Mouse (Mus musculus): ENCODE data around the gene Cabp1. TPM values are rescaled to one million over a fixed set of nuclear protein-coding genes. Genes with fewer than 3 reads are reported as not detected.

Cabp1 gene
- polyA plus RNA-seq (2014; fragmentation: Nextera tagmentation; extraction: Ambion mirVana) = 1.2 and 1.3 TPM in 2 replicates

- Histone ChIP-seq H3K9me3 (ENCODE audit: control insufficient read depth, low read length) (no peaks in the 10 kb centered on the region), H3K9ac (ENCODE audit: low read length) (peak within 1 kb of the TSS; percentile 23; the same call in 1 of the 2 replicates), H3K4me2 (ENCODE audit: low read length) (peak within 1 kb of the TSS; percentile 100), H3K36me3 (ENCODE audit: control insufficient read depth, insufficient read depth, low read length) (no peaks in the 10 kb centered on the region), H3K27me3 (replicated peaks; ENCODE audit: control insufficient read depth, insufficient read depth, low read length) (peaks cover 59% of the 10 kb centered on the region), H3K27ac (ENCODE audit: low read depth) (no peak within 1 kb of the TSS), H3K4me1 (replicated peaks; ENCODE audit: control insufficient read depth, insufficient read depth, low read length) (peaks cover 7% of the 10 kb centered on the region), H3K4me3 (ENCODE audit: low read depth, low read length) (peak within 1 kb of the TSS; percentile 52)
- DNase-seq (ENCODE audit: low spot score) (peak; percentile 83), ATAC-seq (replicated peaks; ENCODE audit: low FRiP score, low TSS enrichment, low read depth) (peak; percentile 41; the same call in 1 of the 2 replicates)
- WGBS = under 1% methylated on average over 105 of the region's 116 CpGs
Measured at GRCm38 (mm10) chr5:115193669-115194625, at the start of gene Cabp1. Gene Cabp1, minus strand, starts transcription at chr5:115194381.

GRCm38 (mm10) chr5:115240191-115240590 is 46.0 kb upstream of the Cabp1 start:
- ATAC-seq (replicated peaks; ENCODE audit: low FRiP score, low TSS enrichment, low read depth) (no peak), DNase-seq (ENCODE audit: low spot score) (no peak)
- Histone ChIP-seq H3K36me3 (ENCODE audit: control insufficient read depth, insufficient read depth, low read length) (peaks cover 56% of the 10 kb centered on the region), H3K4me2 (ENCODE audit: low read length) (no peak overlapping the region), H3K27ac (ENCODE audit: low read depth) (no peak overlapping the region), H3K4me3 (ENCODE audit: low read depth, low read length) (no peak overlapping the region), H3K4me1 (replicated peaks; ENCODE audit: control insufficient read depth, insufficient read depth, low read length) (peaks cover 9% of the 10 kb centered on the region), H3K27me3 (replicated peaks; ENCODE audit: control insufficient read depth, insufficient read depth, low read length) (peaks cover under 1% of the 10 kb centered on the region; the same call in 1 of the 2 replicates), H3K9me3 (ENCODE audit: control insufficient read depth, low read length) (no peaks in the 10 kb centered on the region), H3K9ac (ENCODE audit: low read length) (no peak overlapping the region)
- WGBS = 89% methylated on average over 11 of the region's 11 CpGs

DNA sequence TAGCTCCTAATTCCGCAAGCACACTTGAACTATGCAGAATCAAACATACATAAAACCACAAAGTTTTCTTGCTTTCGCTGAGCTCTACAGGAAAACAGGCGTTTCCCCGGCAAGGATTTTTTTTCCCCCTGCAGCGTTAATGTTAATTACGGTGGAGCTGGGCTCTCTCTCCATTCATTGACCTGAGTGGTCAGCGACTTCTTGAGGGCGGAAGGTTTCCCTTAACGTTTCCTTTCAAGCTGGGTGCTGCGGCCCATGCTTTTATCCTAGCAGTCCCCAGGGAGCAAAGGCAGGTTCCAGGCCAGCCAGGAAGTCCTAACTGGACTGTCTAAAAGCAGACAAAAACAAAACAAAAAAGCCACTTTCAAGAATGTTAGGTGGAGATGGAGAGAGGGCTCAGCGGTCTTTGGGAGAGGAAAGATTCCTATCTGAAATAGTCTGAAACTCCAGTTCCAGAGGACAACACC is 44.6 kb upstream of the Cabp1 start:
- Histone ChIP-seq H3K27ac (ENCODE audit: low read depth) (no peak overlapping the region), H3K4me2 (ENCODE audit: low read length) (peak overlapping the region; percentile 83), H3K4me1 (replicated peaks; ENCODE audit: control insufficient read depth, insufficient read depth, low read length) (peaks cover 9% of the 10 kb centered on the region), H3K27me3 (replicated peaks; ENCODE audit: control insufficient read depth, insufficient read depth, low read length) (peaks cover 9% of the 10 kb centered on the region), H3K9ac (ENCODE audit: low read length) (peak overlapping the region; percentile 74; the same call in 1 of the 2 replicates), H3K36me3 (ENCODE audit: control insufficient read depth, insufficient read depth, low read length) (peaks cover 41% of the 10 kb centered on the region), H3K9me3 (ENCODE audit: control insufficient read depth, low read length) (no peaks in the 10 kb centered on the region), H3K4me3 (ENCODE audit: low read depth, low read length) (peak overlapping the region; percentile 91)
- ATAC-seq (replicated peaks; ENCODE audit: low FRiP score, low TSS enrichment, low read depth) (no peak), DNase-seq (ENCODE audit: low spot score) (peak; percentile 61)
- WGBS = 7% methylated on average over 11 of the region's 11 CpGs

DNA sequence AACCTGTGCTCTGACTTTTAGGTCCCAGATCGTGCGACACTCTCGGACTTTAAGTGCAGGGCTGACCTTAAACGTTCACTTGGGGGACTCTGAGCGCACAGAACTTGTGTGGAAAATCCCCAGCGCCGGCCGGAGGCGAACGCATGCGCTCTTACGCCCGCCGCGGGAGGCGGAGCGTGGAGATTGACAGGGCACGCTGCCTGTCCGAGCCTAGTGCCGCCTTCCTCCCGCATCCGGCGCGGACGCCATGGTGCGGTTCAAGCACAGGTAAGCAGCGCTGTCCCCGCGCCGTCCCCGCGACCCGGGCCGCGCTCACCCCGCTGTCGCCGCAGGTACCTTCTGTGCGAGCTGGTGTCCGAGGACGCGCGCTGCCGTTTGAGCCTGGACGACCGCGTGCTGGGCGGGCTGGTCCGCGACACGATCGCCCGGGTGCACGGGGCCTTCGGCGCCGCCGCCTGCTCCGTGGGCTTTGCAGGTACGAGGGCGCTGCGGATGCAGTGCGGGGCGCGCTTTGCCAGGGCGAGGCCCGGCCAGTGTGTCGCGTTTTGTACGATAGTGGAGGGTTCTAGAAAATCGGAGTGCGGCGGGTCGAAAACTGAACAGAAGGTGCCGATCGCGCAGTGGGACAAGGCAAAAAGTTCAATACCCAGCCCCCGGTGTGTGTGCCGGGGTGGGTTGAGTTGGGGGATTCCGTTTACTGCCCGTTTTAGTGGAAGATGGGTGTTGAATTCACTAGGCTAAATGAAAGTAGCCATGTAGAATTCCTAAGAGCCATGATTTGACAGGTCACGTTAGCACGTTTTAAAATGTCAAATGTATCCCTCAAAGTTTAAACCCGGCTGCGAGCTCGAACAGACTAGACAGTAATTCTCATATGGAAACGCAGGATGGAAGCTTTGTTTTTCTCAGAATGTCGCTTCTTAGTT is 43.9 kb upstream of the Cabp1 start:
- DNase-seq (ENCODE audit: low spot score) (peak; percentile 93), ATAC-seq (replicated peaks; ENCODE audit: low FRiP score, low TSS enrichment, low read depth) (peak; percentile 82)
- peaks cover 9% of the 10 kb centered on the region for H3K4me1 ChIP-seq (replicated peaks; ENCODE audit: control insufficient read depth, insufficient read depth, low read length)
- peak overlapping the region; percentile 91 for H3K4me3 ChIP-seq (ENCODE audit: low read depth, low read length)
- H3K9ac ChIP-seq (ENCODE audit: low read length) = peak overlapping the region; percentile 74
- peaks cover 9% of the 10 kb centered on the region for H3K27me3 ChIP-seq (replicated peaks; ENCODE audit: control insufficient read depth, insufficient read depth, low read length)
- H3K36me3 ChIP-seq (ENCODE audit: control insufficient read depth, insufficient read depth, low read length) = peaks cover 35% of the 10 kb centered on the region
- under 1% methylated on average over 88 of the region's 88 CpGs for WGBS
- H3K4me2 ChIP-seq (ENCODE audit: low read length) = peak overlapping the region; percentile 83
- peak overlapping the region; percentile 59; the same call in 1 of the 2 replicates for H3K27ac ChIP-seq (ENCODE audit: low read depth)
- no peaks in the 10 kb centered on the region for H3K9me3 ChIP-seq (ENCODE audit: control insufficient read depth, low read length)

DNA sequence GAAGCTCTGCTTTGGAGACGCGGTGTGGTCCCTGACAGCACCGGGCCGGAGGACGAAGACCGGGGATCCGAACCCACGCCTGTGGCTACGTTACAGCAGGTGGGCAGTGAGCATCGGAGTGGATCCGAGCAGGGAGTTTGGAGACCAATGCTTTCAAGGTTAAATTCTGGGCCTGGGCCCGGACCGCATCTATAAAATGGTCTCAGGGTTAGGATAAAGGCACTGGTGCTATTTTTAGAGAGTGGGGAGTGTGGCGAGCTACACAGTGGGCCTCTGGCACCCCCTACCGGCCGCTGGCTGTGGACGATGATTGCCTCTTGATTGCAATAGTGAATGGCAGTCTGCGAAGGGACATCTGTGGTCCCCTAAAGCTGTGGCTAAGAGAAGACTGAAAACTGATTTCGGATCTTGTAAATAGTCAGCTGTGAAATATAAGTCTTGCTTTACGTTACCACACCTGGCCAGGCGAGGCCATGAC is 41.6 kb upstream of the Cabp1 start, which contains the start of gene Pop5:
Gene Pop5 (plus strand): TSS at position 51 of the 478 bp plus-strand sequence.
- H3K9ac ChIP-seq (ENCODE audit: low read length) = peak within 1 kb of the TSS; percentile 34
- H3K4me2 ChIP-seq (ENCODE audit: low read length) = peak within 1 kb of the TSS; percentile 70
- H3K9me3 ChIP-seq (ENCODE audit: control insufficient read depth, low read length) = no peaks in the 10 kb centered on the region
- no peak within 1 kb of the TSS for H3K27ac ChIP-seq (ENCODE audit: low read depth)
- peaks cover 12% of the 10 kb centered on the region for H3K36me3 ChIP-seq (ENCODE audit: control insufficient read depth, insufficient read depth, low read length)
- peak within 1 kb of the TSS; percentile 56 for H3K4me3 ChIP-seq (ENCODE audit: low read depth, low read length)
- H3K4me1 ChIP-seq (replicated peaks; ENCODE audit: control insufficient read depth, insufficient read depth, low read length) = peaks cover 9% of the 10 kb centered on the region
- DNase-seq (ENCODE audit: low spot score) = peak; percentile 98
- H3K27me3 ChIP-seq (replicated peaks; ENCODE audit: control insufficient read depth, insufficient read depth, low read length) = peaks cover 15% of the 10 kb centered on the region
- 3% methylated on average over 21 of the region's 21 CpGs for WGBS
- peak; percentile 66 for ATAC-seq (replicated peaks; ENCODE audit: low FRiP score, low TSS enrichment, low read depth)

DNA sequence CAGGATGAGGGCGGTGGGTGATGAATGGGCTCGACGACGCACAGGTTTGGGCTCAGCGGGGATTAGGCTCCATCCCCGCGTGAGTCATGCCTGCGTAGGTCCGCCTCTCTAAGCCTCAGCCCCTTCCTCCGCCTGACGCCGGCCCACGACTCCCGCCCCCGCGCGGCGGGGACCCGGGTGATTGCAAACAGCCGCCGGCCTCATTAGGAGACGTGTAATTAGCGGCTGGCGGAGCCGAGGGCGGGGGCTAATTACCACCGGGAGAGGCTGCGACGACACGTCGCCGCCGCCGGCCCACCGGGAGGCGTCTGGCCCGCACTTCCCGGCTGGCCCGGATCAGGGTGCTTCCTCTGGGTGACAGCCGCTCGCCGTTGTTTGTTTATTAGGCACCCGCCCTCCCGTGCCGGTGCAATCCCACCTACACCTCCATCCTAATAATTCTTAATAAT is 41.2 kb upstream of the Cabp1 start:
- ATAC-seq (replicated peaks; ENCODE audit: low FRiP score, low TSS enrichment, low read depth) (peak; percentile 43), DNase-seq (ENCODE audit: low spot score) (no peak)
- Histone ChIP-seq H3K9ac (ENCODE audit: low read length) (peak overlapping the region; percentile 34), H3K27me3 (replicated peaks; ENCODE audit: control insufficient read depth, insufficient read depth, low read length) (peaks cover 15% of the 10 kb centered on the region), H3K36me3 (ENCODE audit: control insufficient read depth, insufficient read depth, low read length) (peaks cover 7% of the 10 kb centered on the region), H3K27ac (ENCODE audit: low read depth) (no peak overlapping the region), H3K4me3 (ENCODE audit: low read depth, low read length) (peak overlapping the region; percentile 56), H3K4me2 (ENCODE audit: low read length) (peak overlapping the region; percentile 70), H3K9me3 (ENCODE audit: control insufficient read depth, low read length) (no peaks in the 10 kb centered on the region), H3K4me1 (replicated peaks; ENCODE audit: control insufficient read depth, insufficient read depth, low read length) (peaks cover 9% of the 10 kb centered on the region)
- WGBS = under 1% methylated on average over 44 of the region's 45 CpGs

DNA sequence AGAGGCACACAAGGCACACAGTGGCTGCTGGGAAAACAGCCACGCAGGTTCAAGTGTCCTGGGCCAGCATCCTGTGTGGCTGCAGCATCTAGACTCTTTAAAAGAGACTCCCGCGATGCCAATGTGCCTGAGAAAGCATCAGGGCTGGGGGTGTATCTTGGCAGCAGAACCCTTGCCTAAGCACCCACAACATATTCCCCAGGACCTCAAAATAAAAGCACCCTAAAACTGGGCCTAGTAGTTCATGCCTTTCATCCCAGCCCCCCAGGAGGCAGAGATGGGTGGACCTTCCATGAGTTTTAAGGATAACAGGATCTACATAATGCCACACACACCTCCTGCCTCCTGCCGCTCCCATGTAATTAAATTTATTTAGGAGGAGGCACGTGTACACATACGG is 40.3 kb upstream of the Cabp1 start:
- H3K4me2 ChIP-seq (ENCODE audit: low read length) = no peak overlapping the region
- WGBS = 71% methylated on average over 6 of the region's 6 CpGs

More for the DNA sequence above, 40.3 kb upstream of the Cabp1 start:
- peaks cover 15% of the 10 kb centered on the region for H3K27me3 ChIP-seq (replicated peaks; ENCODE audit: control insufficient read depth, insufficient read depth, low read length)
- no peaks in the 10 kb centered on the region for H3K9me3 ChIP-seq (ENCODE audit: control insufficient read depth, low read length)
- ATAC-seq (replicated peaks; ENCODE audit: low FRiP score, low TSS enrichment, low read depth) (no peak), DNase-seq (ENCODE audit: low spot score) (no peak)
- no peak overlapping the region for H3K27ac ChIP-seq (ENCODE audit: low read depth)
- H3K4me3 ChIP-seq (ENCODE audit: low read depth, low read length) = no peak overlapping the region
- H3K4me1 ChIP-seq (replicated peaks; ENCODE audit: control insufficient read depth, insufficient read depth, low read length) = peaks cover 9% of the 10 kb centered on the region
- no peaks in the 10 kb centered on the region for H3K36me3 ChIP-seq (ENCODE audit: control insufficient read depth, insufficient read depth, low read length)
- H3K9ac ChIP-seq (ENCODE audit: low read length) = no peak overlapping the region

Data from intestine, embryonic 14.5 days (tissue).